Mouse (Mus musculus) hindbrain, embryonic 12.5 days (tissue): ENCODE data around the gene Cyb5r1. TPM values are rescaled to one million over a fixed set of nuclear protein-coding genes. Genes with fewer than 3 reads are reported as not detected.

Experiments
- ATAC-seq: fragments of 200-750 bp; cut with Nextera tagmentation; 2 replicates; pipeline ENCODE4 v1.8.0; 2017; ENCODE audit warnings: moderate TSS enrichment; ENCODE audit not compliant: low FRiP score
- H3K27ac ChIP-seq: fragments of 300-500 bp; sonication (generic); 2 replicates; pipeline ENCODE4 v1.5.1; 2016; ENCODE audit warnings: mild to moderate bottlenecking
- H3K27me3 ChIP-seq: fragments of 300-500 bp; sonication (generic); 2 replicates; pipeline ENCODE4 v1.6.1; 2016; ENCODE audit warnings: mild to moderate bottlenecking
- H3K36me3 ChIP-seq: fragments of 300-500 bp; sonication (generic); 2 replicates; pipeline ENCODE4 v1.6.1; 2016; ENCODE audit warnings: mild to moderate bottlenecking
- H3K4me1 ChIP-seq: fragments of 300-500 bp; sonication (generic); 2 replicates; pipeline ENCODE4 v1.6.1; 2016
- H3K4me2 ChIP-seq: fragments of 300-500 bp; sonication (generic); replicated peaks from 2 replicates; pipeline ENCODE4 v1.6.1; 2016; ENCODE audit warnings: mild to moderate bottlenecking
- H3K4me3 ChIP-seq: fragments of 300-500 bp; sonication (generic); 2 replicates; pipeline ENCODE4 v1.5.1; 2016; ENCODE audit warnings: mild to moderate bottlenecking
- H3K9ac ChIP-seq: fragments of 300-500 bp; sonication (generic); 2 replicates; pipeline ENCODE4 v1.6.1; 2016; ENCODE audit warnings: mild to moderate bottlenecking, moderate library complexity
- H3K9me3 ChIP-seq: fragments of 300-500 bp; sonication (generic); replicated peaks from 2 replicates; pipeline ENCODE4 v1.6.1; 2016; ENCODE audit warnings: mild to moderate bottlenecking
- WGBS: fragments of 180-500 bp; shearing (Covaris S2); methylation state at CpG from one replicate; pipeline ENCODE4 v1.1.7; 2016; 5-methylcytosine and 5-hydroxymethylcytosine counted together
- polyA plus RNA-seq: library from polyadenylated mRNA; unstranded; fragments of >200 nt; fragmentation: Nextera tagmentation; extraction: Ambion mirVana; gene quantifications from 2 replicates; pipeline ENCODE4 v1.2.1, GENCODE M21; 2016

Gene Cyb5r1
- polyA plus RNA-seq, 1 experiment from 2014 or later, result 24.1 TPM

DNA sequence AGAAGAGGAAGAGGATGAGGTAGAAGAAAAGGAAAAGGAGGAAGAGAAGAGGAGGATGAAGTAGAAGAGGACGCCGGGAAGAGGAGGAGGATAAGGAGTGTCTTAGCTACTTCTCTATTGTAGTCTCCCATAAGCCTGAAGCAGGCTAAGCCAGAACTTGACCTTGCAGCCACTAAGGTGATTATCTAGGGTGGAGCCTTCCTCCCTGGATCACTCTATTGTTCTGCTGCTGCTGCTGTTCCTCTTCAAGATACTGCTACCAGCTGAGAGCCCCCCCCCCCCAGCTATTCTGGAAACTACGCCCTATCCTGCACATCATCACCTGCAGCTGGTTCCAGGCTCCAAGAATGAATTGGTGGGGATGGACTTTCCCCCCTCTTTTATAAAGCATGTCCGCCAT is 20.8 kb upstream of the Cyb5r1 start:
- Histone ChIP-seq H3K4me1 (no peaks in the 10 kb centered on the region), H3K36me3 (no peaks in the 10 kb centered on the region), H3K4me2 (no peak overlapping the region), H3K9me3 (0 out of 2 replicates have a peak, but pooled peaks cover 6% of the 10 kb centered on the region), H3K27ac (no peak overlapping the region), H3K9ac (no peak overlapping the region), H3K27me3 (peaks cover 6% of the 10 kb centered on the region; the same call in 1 of the 2 replicates), H3K4me3 (no peak overlapping the region)
- WGBS, result 89% methylated on average over 4 of the region's 4 CpGs
- ATAC-seq, result no peak

DNA sequence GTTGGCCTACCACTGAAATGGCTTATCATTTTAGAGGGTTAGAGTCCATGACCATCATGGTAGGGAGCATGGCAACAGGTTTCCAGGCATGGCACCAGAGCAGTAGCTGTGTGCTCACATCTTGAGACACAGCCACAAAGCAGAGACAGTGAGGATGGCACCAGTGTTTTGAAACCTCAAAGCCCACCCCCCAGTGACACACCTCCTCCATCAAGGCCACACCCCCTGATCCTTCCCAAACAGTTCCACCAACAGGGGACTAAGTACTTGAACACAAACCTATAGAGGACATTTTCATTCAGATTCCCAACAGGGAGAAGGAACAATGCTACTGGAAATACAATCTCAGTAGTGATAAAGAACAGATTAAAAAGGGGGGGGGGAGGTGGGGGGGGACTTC is 20.2 kb upstream of the Cyb5r1 start:
- no peaks in the 10 kb centered on the region for H3K36me3 ChIP-seq
- no peak overlapping the region for H3K4me3 ChIP-seq
- no peak overlapping the region for H3K4me2 ChIP-seq
- no peak for ATAC-seq
- H3K9ac ChIP-seq, result no peak overlapping the region
- 0 out of 2 replicates have a peak, but pooled peaks cover 6% of the 10 kb centered on the region for H3K9me3 ChIP-seq
- H3K27me3 ChIP-seq, result peaks cover 6% of the 10 kb centered on the region; the same call in 1 of the 2 replicates
- no peaks in the 10 kb centered on the region for H3K4me1 ChIP-seq
- no peak overlapping the region for H3K27ac ChIP-seq

DNA sequence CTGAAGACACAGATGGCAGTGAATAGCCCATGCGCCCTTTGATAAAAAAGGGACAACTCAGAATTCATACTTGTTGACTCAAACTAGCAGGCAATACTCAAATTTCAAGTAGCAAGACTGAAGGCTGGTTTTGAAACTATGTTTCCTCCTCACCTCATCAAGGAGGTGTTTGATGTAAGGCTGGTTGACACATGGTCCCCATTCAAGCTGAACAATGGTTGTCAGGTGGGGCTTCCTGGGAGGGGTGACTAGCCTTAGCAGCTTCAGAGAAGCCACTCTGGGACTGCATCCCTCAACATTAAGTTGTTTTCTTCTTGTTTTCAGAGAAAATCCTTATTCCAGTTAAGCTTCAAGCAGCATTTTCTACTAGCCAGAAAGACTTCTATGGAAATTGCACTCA is 19.7 kb upstream of the Cyb5r1 start, which contains the start of gene 4933406M09Rik:
Gene 4933406M09Rik, plus strand, starts transcription at position 275 of the 400 bp plus-strand sequence.
- H3K9me3 ChIP-seq, result 0 out of 2 replicates have a peak, but pooled peaks cover 6% of the 10 kb centered on the region
- no peaks in the 10 kb centered on the region for H3K36me3 ChIP-seq
- ATAC-seq, result no peak
- no peak within 1 kb of the TSS for H3K9ac ChIP-seq
- H3K4me3 ChIP-seq, result no peak within 1 kb of the TSS
- no peak within 1 kb of the TSS for H3K27ac ChIP-seq
- no peaks in the 10 kb centered on the region for H3K4me1 ChIP-seq
- whole genome bisulfite sequencing, result 89% methylated on average over 1 of the region's 1 CpGs
- peaks cover 6% of the 10 kb centered on the region; the same call in 1 of the 2 replicates for H3K27me3 ChIP-seq
- H3K4me2 ChIP-seq, result no peak within 1 kb of the TSS

DNA sequence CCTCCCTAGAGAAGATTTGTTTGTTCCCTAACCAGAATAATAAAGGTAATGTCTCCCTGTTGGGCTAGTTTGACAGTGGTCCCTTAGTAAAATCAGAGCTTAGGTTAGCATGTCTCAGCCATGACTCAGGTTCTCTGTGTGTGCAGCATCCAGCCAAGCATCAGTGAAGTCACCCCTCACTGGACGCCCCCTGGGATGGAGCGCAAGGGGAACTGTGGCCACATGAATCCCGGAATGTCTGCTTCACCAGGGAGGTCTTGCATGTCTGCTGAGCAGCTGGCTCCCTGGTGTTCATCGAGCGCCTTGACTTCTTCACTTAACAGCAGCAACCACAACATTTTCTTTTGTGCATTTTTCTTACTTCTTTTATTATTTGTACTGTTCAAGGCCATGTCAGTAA is 11.5 kb upstream of the Cyb5r1 start:
- Histone ChIP-seq H3K27ac (no peak overlapping the region), H3K9me3 (no peaks in the 10 kb centered on the region), H3K4me2 (no peak overlapping the region), H3K36me3 (no peaks in the 10 kb centered on the region), H3K27me3 (no peaks in the 10 kb centered on the region), H3K4me3 (no peak overlapping the region), H3K4me1 (no peaks in the 10 kb centered on the region), H3K9ac (no peak overlapping the region)
- 61% methylated on average over 5 of the region's 5 CpGs for WGBS
- ATAC-seq, result no peak

DNA sequence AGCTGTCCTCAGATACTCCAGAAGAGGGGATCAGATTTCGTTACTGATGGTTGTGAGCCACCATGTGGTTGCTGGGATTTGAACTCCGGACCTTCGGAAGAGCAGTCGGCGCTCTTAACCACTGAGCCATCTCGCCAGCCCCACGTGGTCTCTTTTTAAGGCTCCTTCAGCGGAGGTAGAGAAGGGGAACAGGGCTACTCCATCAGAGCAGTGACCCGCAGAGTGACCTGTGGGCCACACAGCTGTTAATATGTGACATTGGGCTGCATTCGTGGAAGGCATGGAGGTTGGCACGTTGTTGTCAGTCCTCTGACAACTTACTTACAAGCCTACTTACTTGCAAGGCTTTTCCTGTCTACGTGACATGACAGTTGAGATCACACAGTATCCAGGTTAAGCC is 7.1 kb upstream of the Cyb5r1 start:
- no peak overlapping the region for H3K27ac ChIP-seq
- no peak for ATAC-seq
- H3K4me3 ChIP-seq, result no peak overlapping the region
- no peak overlapping the region for H3K9ac ChIP-seq
- no peak overlapping the region for H3K4me2 ChIP-seq
- no peaks in the 10 kb centered on the region for H3K27me3 ChIP-seq
- H3K36me3 ChIP-seq, result no peaks in the 10 kb centered on the region
- H3K9me3 ChIP-seq, result peaks cover 4% of the 10 kb centered on the region; the same call in 1 of the 2 replicates
- 87% methylated on average over 12 of the region's 12 CpGs for whole genome bisulfite sequencing
- H3K4me1 ChIP-seq, result no peaks in the 10 kb centered on the region

DNA sequence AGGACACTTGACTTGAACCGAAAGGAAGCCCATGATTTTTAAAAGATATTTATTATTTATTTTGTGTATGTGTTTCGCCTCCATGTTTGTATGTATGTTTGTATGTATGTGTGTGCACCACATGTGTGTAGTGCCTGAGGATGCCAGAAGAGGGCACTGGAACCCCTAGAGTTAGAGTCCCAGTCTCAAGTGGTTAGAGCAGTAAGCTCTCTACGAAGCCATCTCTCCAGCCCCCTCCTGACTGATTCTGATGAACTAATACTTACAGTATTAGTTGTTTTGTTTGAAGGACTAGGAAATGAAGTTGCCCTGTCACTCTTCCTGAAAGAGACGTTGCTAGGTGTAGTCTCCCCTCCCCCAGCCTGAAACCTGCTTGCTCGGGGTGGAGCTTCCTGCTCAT is 5.6 kb upstream of the Cyb5r1 start:
- H3K4me3 ChIP-seq, result no peak overlapping the region
- 61% methylated on average over 5 of the region's 5 CpGs for WGBS
- no peak overlapping the region for H3K9ac ChIP-seq
- no peaks in the 10 kb centered on the region for H3K27me3 ChIP-seq
- no peaks in the 10 kb centered on the region for H3K4me1 ChIP-seq
- ATAC-seq, result no peak
- peaks cover 4% of the 10 kb centered on the region; the same call in 1 of the 2 replicates for H3K9me3 ChIP-seq
- H3K27ac ChIP-seq, result no peak overlapping the region
- no peaks in the 10 kb centered on the region for H3K36me3 ChIP-seq
- H3K4me2 ChIP-seq, result no peak overlapping the region

DNA sequence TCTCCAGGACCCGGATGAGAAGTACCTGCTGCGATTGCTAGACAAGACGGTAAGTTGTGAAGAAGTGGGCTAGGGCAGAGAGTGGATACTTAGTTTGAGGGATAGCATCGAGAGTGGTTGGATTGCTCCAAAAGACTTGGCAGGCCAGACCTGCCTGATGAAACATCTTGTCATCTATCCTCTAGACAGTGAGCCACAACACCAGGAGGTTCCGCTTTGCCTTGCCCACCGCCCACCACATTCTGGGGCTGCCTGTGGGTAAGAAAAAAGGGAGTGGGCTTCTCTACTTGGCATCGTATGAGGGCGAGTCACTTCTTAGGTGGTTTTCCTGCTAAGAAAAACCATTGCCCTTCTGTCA is 1.0 kb downstream of the Cyb5r1 start:
- ATAC-seq, result no peak; the same call in 1 of the 2 replicates
- H3K36me3 ChIP-seq, result peaks cover 31% of the 10 kb centered on the region
- no peaks in the 10 kb centered on the region for H3K27me3 ChIP-seq
- H3K9me3 ChIP-seq, result no peaks in the 10 kb centered on the region
- 30% methylated on average over 8 of the region's 8 CpGs for WGBS
- peak overlapping the region; percentile 79 for H3K4me2 ChIP-seq
- peaks cover 10% of the 10 kb centered on the region for H3K4me1 ChIP-seq
- H3K4me3 ChIP-seq, result peak overlapping the region; percentile 80
- peak overlapping the region; percentile 78 for H3K9ac ChIP-seq
- H3K27ac ChIP-seq, result peak overlapping the region; percentile 66; the same call in 1 of the 2 replicates

DNA sequence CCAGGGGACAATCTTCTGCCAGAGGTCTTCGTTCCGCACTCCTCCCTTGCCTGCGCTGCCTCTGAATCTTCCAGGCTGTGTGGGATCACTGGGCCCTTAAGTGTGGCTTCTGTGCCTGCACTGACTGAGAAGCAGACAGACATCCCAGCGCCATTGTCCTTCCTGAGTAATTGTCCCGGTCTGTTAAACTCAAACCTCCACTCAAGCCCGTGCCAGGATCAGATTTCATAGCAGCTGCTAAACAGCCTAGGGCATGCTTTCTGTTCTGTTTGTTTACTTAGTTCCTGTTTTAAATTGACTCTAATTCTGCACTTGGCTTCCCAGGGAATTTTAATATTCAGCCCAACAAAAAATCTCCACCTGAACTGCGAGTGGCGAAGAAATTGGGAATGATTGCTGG is 2.7 kb downstream of the Cyb5r1 start:
- H3K4me3 ChIP-seq, result no peak overlapping the region
- ATAC-seq, result no peak
- H3K4me1 ChIP-seq, result peaks cover 10% of the 10 kb centered on the region
- no peaks in the 10 kb centered on the region for H3K27me3 ChIP-seq
- H3K36me3 ChIP-seq, result peaks cover 34% of the 10 kb centered on the region
- no peak overlapping the region for H3K9ac ChIP-seq
- no peak overlapping the region for H3K4me2 ChIP-seq
- 80% methylated on average over 8 of the region's 8 CpGs for WGBS
- no peaks in the 10 kb centered on the region for H3K9me3 ChIP-seq
- H3K27ac ChIP-seq, result no peak overlapping the region

DNA sequence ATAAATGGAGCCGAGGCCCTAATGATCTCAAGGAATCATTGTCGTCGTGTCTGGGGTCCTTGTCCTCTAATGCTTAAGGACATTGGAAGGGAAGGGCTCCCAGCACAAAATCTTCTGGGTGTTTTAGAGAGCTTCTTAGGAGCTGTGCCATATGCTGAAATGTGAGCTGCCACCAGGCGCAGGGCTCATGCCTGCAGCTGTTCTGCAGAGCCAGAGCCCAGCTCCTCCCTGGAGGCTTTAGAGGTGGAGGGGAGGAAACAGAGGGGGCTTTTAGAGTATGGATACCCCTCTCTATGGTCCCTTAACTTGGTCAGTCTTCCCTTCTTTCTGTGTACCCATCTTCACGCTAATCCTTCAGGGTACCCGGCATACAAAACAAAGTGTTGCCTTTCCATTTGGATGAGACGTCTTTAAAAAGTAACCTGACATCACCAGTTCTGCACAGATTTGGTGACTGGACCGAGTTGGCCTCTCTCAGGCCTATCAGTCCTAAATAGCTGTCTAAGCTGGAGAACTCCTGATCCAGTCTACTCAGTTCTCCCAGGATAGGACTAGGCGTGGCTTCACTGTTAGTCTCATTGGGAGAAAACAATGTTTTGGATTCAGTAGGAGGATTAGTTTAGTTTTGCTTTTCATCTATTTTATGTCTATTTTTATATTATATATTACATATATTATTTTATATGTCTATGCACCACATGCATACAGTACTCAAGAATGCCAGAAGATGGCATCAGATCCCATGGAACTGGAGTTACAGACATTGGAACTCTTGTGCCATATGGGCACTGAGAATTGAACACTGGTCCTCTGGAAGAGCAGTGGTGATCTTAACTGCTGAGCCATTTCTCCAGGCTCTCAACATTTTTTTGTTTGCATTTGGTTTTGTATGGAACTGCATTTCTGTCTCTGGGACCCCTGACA is 6.6 kb downstream of the Cyb5r1 start:
- H3K36me3 ChIP-seq, result peaks cover 34% of the 10 kb centered on the region
- no peaks in the 10 kb centered on the region for H3K9me3 ChIP-seq
- WGBS, result 94% methylated on average over 9 of the region's 9 CpGs
- H3K4me1 ChIP-seq, result peaks cover 20% of the 10 kb centered on the region
- no peak overlapping the region for H3K9ac ChIP-seq
- no peak overlapping the region for H3K4me3 ChIP-seq
- no peak overlapping the region for H3K27ac ChIP-seq
- no peak for ATAC-seq
- no peak overlapping the region for H3K4me2 ChIP-seq
- no peaks in the 10 kb centered on the region for H3K27me3 ChIP-seq

DNA sequence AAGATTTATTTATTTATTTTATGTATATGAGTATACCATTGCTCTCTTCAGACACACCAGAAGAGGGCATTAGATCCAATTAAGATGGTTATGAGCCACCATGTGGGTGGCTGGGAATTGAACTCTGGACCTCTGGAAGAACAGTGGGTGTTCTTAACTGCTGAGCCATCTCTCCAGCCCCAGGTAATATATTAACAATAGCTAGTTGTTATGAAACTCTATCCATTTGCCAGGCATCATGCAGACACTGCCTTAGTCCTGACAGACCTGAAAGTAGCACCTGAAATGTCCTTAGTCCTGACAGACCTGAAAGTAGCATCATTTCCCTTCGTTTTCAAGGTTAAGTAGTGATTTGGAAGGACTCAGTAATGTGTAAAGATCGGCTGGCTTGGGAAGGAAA is 8.7 kb downstream of the Cyb5r1 start:
- H3K27ac ChIP-seq, result 0 out of 2 replicates have a peak overlapping the region, but pooled peaks have one; percentile 91
- H3K4me1 ChIP-seq, result peaks cover 32% of the 10 kb centered on the region
- H3K9ac ChIP-seq, result no peak overlapping the region
- no peaks in the 10 kb centered on the region for H3K9me3 ChIP-seq
- H3K4me3 ChIP-seq, result no peak overlapping the region
- ATAC-seq, result no peak
- WGBS, result 48% methylated on average over 2 of the region's 2 CpGs
- H3K36me3 ChIP-seq, result peaks cover 24% of the 10 kb centered on the region
- no peaks in the 10 kb centered on the region for H3K27me3 ChIP-seq
- no peak overlapping the region for H3K4me2 ChIP-seq

DNA sequence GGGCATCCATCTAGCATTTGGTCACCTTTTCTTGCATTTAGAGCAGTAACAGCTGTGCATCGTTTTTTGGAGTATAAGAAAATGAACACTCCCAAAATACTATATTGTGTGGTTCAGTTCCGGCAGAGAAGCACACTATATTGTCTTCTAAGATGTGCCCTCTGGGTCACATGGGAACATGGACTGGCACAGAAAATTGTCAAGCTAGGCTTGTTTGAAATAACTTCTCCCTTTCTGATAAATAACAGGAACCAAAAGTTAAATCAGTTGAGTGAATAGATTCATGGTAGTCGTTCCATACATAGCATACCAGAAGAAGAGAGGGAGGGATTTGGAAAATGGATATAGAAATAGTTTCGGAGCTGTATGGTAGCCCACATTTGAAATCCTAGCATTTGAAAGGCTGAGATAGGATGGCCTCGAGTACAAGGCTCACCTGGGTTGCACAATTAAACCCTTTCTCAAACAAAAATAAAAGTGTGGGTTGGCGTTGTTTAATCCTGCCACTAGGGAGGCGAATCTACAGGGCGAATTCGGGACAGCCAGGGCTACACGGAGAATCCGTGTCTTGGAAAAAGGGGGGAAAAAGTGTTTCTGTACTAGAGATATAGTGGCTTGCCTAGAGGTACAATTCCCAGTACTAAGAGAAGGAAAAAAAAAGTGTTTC is 9.3 kb downstream of the Cyb5r1 start:
- peak overlapping the region; percentile 91 for H3K9ac ChIP-seq
- H3K9me3 ChIP-seq, result no peaks in the 10 kb centered on the region
- H3K4me3 ChIP-seq, result peak overlapping the region; percentile 94
- WGBS, result 16% methylated on average over 11 of the region's 11 CpGs
- peak; percentile 53 for ATAC-seq
- H3K4me1 ChIP-seq, result peaks cover 38% of the 10 kb centered on the region
- H3K27ac ChIP-seq, result peak overlapping the region; percentile 91
- H3K36me3 ChIP-seq, result peaks cover 18% of the 10 kb centered on the region
- H3K4me2 ChIP-seq, result peak overlapping the region; percentile 69
- H3K27me3 ChIP-seq, result no peaks in the 10 kb centered on the region

DNA sequence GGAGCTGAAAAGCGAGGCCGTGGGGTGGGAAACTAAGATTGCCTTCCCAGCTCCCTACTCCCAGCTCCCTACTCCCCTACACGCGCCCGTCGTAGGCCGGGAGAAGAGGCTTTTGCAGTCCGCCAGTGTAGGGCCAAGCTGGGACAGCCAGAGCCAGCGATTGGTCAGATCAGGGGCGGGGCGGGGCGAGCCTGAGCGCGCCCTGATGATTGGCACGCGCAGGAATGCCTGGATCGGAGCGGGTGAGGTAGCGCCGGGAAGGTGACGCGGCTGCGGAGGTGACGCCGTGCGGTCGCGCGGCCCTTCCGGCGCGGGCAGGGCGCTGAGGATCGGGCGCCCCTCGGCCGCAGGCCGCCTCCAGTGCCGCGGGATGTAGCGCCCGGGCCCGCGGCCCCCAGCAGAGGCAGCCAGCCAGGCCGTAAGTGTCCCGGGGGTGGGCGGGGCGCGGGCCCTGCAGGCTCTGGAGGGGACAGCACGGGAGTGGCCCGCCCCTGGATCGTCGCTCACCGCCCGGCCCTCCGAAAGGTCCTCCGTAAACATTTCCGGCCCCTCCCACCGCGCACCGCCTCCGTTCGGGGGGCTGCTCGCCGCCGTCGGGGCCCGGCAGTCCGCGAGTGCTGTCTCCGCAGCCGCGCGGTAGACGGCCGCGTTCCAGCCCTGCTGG is 9.9 kb downstream of the Cyb5r1 start, which contains the start of gene Adipor1:
Gene Adipor1, plus strand, starts transcription at position 211 of the 664 bp plus-strand sequence.
- H3K4me1 ChIP-seq, result peaks cover 43% of the 10 kb centered on the region
- peak within 1 kb of the TSS; percentile 91 for H3K9ac ChIP-seq
- H3K36me3 ChIP-seq, result peaks cover 12% of the 10 kb centered on the region
- peak; percentile 100 for ATAC-seq
- peak within 1 kb of the TSS; percentile 91 for H3K27ac ChIP-seq
- H3K4me2 ChIP-seq, result peak within 1 kb of the TSS; percentile 69
- H3K9me3 ChIP-seq, result no peaks in the 10 kb centered on the region
- H3K27me3 ChIP-seq, result no peaks in the 10 kb centered on the region
- under 1% methylated on average over 61 of the region's 77 CpGs for WGBS
- peak within 1 kb of the TSS; percentile 94 for H3K4me3 ChIP-seq
